Mouse (Mus musculus) small intestine, adult 2 months (tissue): ENCODE data around the gene Krtap5-4. TPM values are rescaled to one million over a fixed set of nuclear protein-coding genes. Genes with fewer than 3 reads are reported as not detected.
"Not testable (repeated sequence)": the region's sequence is repeated elsewhere in the genome, so short reads cannot be mapped to it uniquely, and the experiment has no call there.

ENCODE experiments used
- H3K27ac ChIP-seq: fragments of 200-500 bp; 2 replicates; pipeline ENCODE4 v1.5.1; 2012; ENCODE audit warnings: low read depth, low read length, control low read depth, inconsistent platforms; ENCODE audit not compliant: insufficient read depth
- H3K27me3 ChIP-seq: fragments of 200-500 bp; 2 replicates; pipeline ENCODE4 v1.6.1; 2012; ENCODE audit warnings: mild to moderate bottlenecking, moderate library complexity, low read length, inconsistent platforms; ENCODE audit not compliant: control insufficient read depth, insufficient read depth
- H3K36me3 ChIP-seq: fragments of 200-500 bp; 2 replicates; pipeline ENCODE4 v1.6.1; 2012; ENCODE audit warnings: mild to moderate bottlenecking, low read length, control low read depth, inconsistent platforms; ENCODE audit not compliant: control insufficient read depth, insufficient read depth
- H3K4me1 ChIP-seq: fragments of 200-500 bp; 2 replicates; pipeline ENCODE4 v1.6.1; 2012; ENCODE audit warnings: low read length, inconsistent platforms, mixed read lengths; ENCODE audit not compliant: control insufficient read depth, insufficient read depth, insufficient read length
- H3K4me3 ChIP-seq: fragments of 200-500 bp; 2 replicates; pipeline ENCODE4 v1.5.1; 2012; ENCODE audit warnings: low read depth, mild to moderate bottlenecking, control low read depth, inconsistent platforms, low read length, moderate library complexity
- CTCF ChIP-seq: fragments of 200-500 bp; IDR thresholded peaks from 2 replicates; pipeline ENCODE4 v1.5.1; 2012; ENCODE audit warnings: low read depth, mild to moderate bottlenecking, control low read depth, inconsistent platforms, low read length, moderate library complexity, mixed read lengths; ENCODE audit not compliant: insufficient replicate concordance, insufficient read length; ENCODE audit errors: extremely low read depth
- POLR2A ChIP-seq: fragments of 200-500 bp; IDR thresholded peaks from 2 replicates; pipeline ENCODE4 v1.6.1; 2012; ENCODE audit warnings: low read depth, mild to moderate bottlenecking, control low read depth, inconsistent platforms, low read length, moderate library complexity
- WGBS: fragments of 180-500 bp; shearing (Covaris S2); methylation state at CpG from one replicate; pipeline ENCODE4 v1.1.7; 2018; 5-methylcytosine and 5-hydroxymethylcytosine counted together
- polyA plus RNA-seq: library from polyadenylated mRNA; depleted of rRNA; stranded (reverse); fragments of >200 nt; gene quantifications from 2 replicates; pipeline ENCODE4 v1.2.3, GENCODE M21; 2012; rRNA removed

Gene Krtap5-4
- polyA plus RNA-seq: not detected in 2 replicates

GRCm38 (mm10) chr7:142303249-142303648 is at the start of gene Krtap5-4:
Krtap5-4 (plus strand) TSS chr7:142303549.
- 17% methylated on average over 3 of the region's 3 CpGs for WGBS
- Histone ChIP-seq H3K27ac (no peak within 1 kb of the TSS), H3K4me1 (no peaks in the 10 kb centered on the region), H3K27me3 (peaks cover 6% of the 10 kb centered on the region), H3K36me3 (no peaks in the 10 kb centered on the region), H3K4me3 (no peak within 1 kb of the TSS)
- TF ChIP-seq CTCF (no peak), POLR2A (no peak)

- H3K4me1 ChIP-seq: no peaks in the 10 kb centered on the region
- no peaks in the 10 kb centered on the region for H3K27me3 ChIP-seq
- no peak for TF ChIP-seq POLR2A
- TF ChIP-seq CTCF: peak; percentile 68; the same call in 1 of the 2 replicates
- H3K4me3 ChIP-seq: no peak overlapping the region
- no peaks in the 10 kb centered on the region for H3K36me3 ChIP-seq
- H3K27ac ChIP-seq: no peak overlapping the region
- WGBS: 1% methylated on average over 2 of the region's 2 CpGs
These were observed 47.8 kb upstream of the Krtap5-4 start for GRCm38 (mm10) chr7:142255517-142255916.

- H3K27ac ChIP-seq, H3K4me3 ChIP-seq, H3K4me1 ChIP-seq, H3K27me3 ChIP-seq, H3K36me3 ChIP-seq: not testable (repeated sequence)
- 47% methylated on average over 1 of the region's 1 CpGs for WGBS
These were observed 45.1 kb upstream of the Krtap5-4 start, which contains the start of gene Gm2431 for GRCm38 (mm10) chr7:142258254-142258653. Gm2431 (minus strand) TSS chr7:142258354.

GRCm38 (mm10) chr7:142274263-142274662 is 29.1 kb upstream of the Krtap5-4 start, which contains the start of gene Gm4559:
Gm4559 (minus strand) TSS chr7:142274363.
- not testable (repeated sequence) for H3K27ac ChIP-seq, H3K27me3 ChIP-seq, H3K4me1 ChIP-seq, H3K4me3 ChIP-seq, H3K36me3 ChIP-seq

- peak; percentile 53; the same call in 1 of the 2 replicates for TF ChIP-seq CTCF
- WGBS: 0% methylated on average over 3 of the region's 3 CpGs
- H3K27me3 ChIP-seq, H3K4me3 ChIP-seq, H3K36me3 ChIP-seq, H3K4me1 ChIP-seq, H3K27ac ChIP-seq: not testable (repeated sequence)
These were observed 25.2 kb upstream of the Krtap5-4 start for GRCm38 (mm10) chr7:142278183-142278582.

GRCm38 (mm10) chr7:142279291-142279690 is 24.1 kb upstream of the Krtap5-4 start:
- H3K4me1 ChIP-seq, H3K4me3 ChIP-seq: not testable (repeated sequence)

GRCm38 (mm10) chr7:142282847-142283246 is 20.5 kb upstream of the Krtap5-4 start:
- 32% methylated on average over 2 of the region's 2 CpGs for WGBS
- not testable (repeated sequence) for H3K27me3 ChIP-seq, H3K36me3 ChIP-seq, H3K27ac ChIP-seq, H3K4me1 ChIP-seq
- H3K4me3 ChIP-seq: 0 out of 2 replicates have a peak overlapping the region, but pooled peaks have one; percentile 18

More at GRCm38 (mm10) chr7:142279291-142279690, 24.1 kb upstream of the Krtap5-4 start:
- not testable (repeated sequence) for H3K36me3 ChIP-seq, H3K27me3 ChIP-seq, H3K27ac ChIP-seq
- WGBS: 92% methylated on average over 1 of the region's 1 CpGs

GRCm38 (mm10) chr7:142284023-142284591 is 19.2 kb upstream of the Krtap5-4 start:
- under 1% methylated on average over 38 of the region's 38 CpGs for WGBS
- H3K27me3 ChIP-seq: no peaks in the 10 kb centered on the region
- H3K27ac ChIP-seq: peak overlapping the region; percentile 69
- peaks cover 8% of the 10 kb centered on the region; the same call in 1 of the 2 replicates for H3K4me1 ChIP-seq
- no peaks in the 10 kb centered on the region for H3K36me3 ChIP-seq
- TF ChIP-seq POLR2A: peak; percentile 10; the same call in 1 of the 2 replicates
- TF ChIP-seq CTCF: peak; percentile 38; the same call in 1 of the 2 replicates
- H3K4me3 ChIP-seq: peak overlapping the region; percentile 77
